Mouse (Mus musculus) limb, embryonic 13.5 days (tissue): ENCODE results near the gene Gm5475. TPM values are rescaled to one million over a fixed set of nuclear protein-coding genes. Genes with fewer than 3 reads are reported as not detected.

Source experiments
- polyA plus RNA-seq: library from polyadenylated mRNA; unstranded; fragments of >200 nt; fragmentation: Nextera tagmentation; extraction: Ambion mirVana; gene quantifications from 2 replicates; pipeline ENCODE4 v1.2.1, GENCODE M21; 2015

The Gm5475 gene
- polyA plus RNA-seq, 1 experiment from 2014 or later, result 0.05 TPM

Other genes starting within 250 kb of the Gm5475 start
- gene Atf1, start 194.3 kb upstream of the Gm5475 start, polyA plus RNA-seq, result 46.4 and 46.5 TPM in 2 replicates
- gene Tmprss12, start 141.3 kb upstream of the Gm5475 start, polyA plus RNA-seq, result not detected in 2 replicates
- 3.0 and 4.4 TPM in 2 replicates for gene Mettl7a1, start 118.0 kb upstream of the Gm5475 start, polyA plus RNA-seq
- gene Mettl7a3, start 87.2 kb upstream of the Gm5475 start, polyA plus RNA-seq, result 0.26 and 0.42 TPM in 2 replicates
- 0.10 TPM in 1 of 2 replicates, not detected in the other for gene Methig1, start 69.0 kb upstream of the Gm5475 start, polyA plus RNA-seq
- 0.11 TPM in 1 of 2 replicates, not detected in the other for gene Mettl7a2, start 68.9 kb upstream of the Gm5475 start, polyA plus RNA-seq
- gene Higd1c, start 57.6 kb upstream of the Gm5475 start, polyA plus RNA-seq, result not detected in 2 replicates
- gene Slc11a2, start 2.9 kb downstream of the Gm5475 start, polyA plus RNA-seq, result 18.7 and 25.3 TPM in 2 replicates
- 34.1 and 34.3 TPM in 2 replicates for gene Letmd1, start 46.9 kb downstream of the Gm5475 start, polyA plus RNA-seq
- 23.8 and 24.9 TPM in 2 replicates for gene Csrnp2, start 73.3 kb downstream of the Gm5475 start, polyA plus RNA-seq
- 36.2 and 36.3 TPM in 2 replicates for gene Tfcp2, start 129.9 kb downstream of the Gm5475 start, polyA plus RNA-seq
- gene Pou6f1, start 177.8 kb downstream of the Gm5475 start, polyA plus RNA-seq, result 10.0 and 11.1 TPM in 2 replicates
- 134 and 143 TPM in 2 replicates for gene Dazap2, start 193.2 kb downstream of the Gm5475 start, polyA plus RNA-seq
- gene Smagp, start 214.8 kb downstream of the Gm5475 start, polyA plus RNA-seq, result 8.5 and 9.8 TPM in 2 replicates
- gene Bin2, start 247.4 kb downstream of the Gm5475 start, polyA plus RNA-seq, result 2.1 and 2.4 TPM in 2 replicates